ENCODE assay signal across 8 mouse cellular contexts in the genomic region with DNA sequence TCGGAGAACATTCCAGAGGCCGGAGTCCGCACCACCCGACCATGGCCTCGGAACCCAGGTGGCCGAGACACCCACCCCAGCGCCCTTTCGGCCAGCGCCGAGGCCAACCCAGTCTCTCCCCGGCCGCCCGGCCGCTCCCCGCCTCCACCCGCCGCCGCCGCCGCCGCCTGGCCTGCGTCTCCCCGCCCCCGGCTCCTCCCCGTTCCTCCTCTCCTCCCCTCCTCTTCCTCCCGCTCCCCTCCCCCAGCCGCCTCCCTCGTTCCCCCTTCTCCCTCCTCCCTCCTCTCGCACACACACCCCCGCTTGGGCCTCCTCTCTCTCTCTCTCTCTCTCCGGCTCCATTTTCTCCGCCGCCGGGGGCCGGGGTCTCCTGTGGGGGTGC. TPM values are rescaled to one million over a fixed set of nuclear protein-coding genes. Genes with fewer than 3 reads are reported as not detected.
DNase-seq lines count a peak whose midpoint lies in the region; ATAC-seq and TF ChIP-seq lines count a peak whose summit lies in the region.

No protein-coding gene starts in this region.

- H3K9ac ChIP-seq in MEL (ENCODE audit: control insufficient read depth, low read depth, low read length, poor library complexity, severe bottlenecking) = peak overlapping the region; percentile 99
- peak overlapping the region; percentile 99 for H3K9ac ChIP-seq in forebrain, embryonic 14.5 days (ENCODE audit: low read length)
- peak overlapping the region; percentile 84 for H3K9ac ChIP-seq in lung, postnatal 0 days (replicated peaks; ENCODE audit: low read depth)

- H3K36me3 ChIP-seq in MEL (ENCODE audit: control insufficient read depth in 1 of 2, insufficient read depth in 2 of 2, low read length in 2 of 2) = peaks cover 0 to 29% of the 10 kb centered on the region in 2 experiments; a peak in 3 of 4 replicates
- H3K36me3 ChIP-seq in forebrain, embryonic 14.5 days (ENCODE audit: control insufficient read depth, insufficient read depth, low read length) = peaks cover 22% of the 10 kb centered on the region
- peaks cover 11% of the 10 kb centered on the region; the same call in 1 of the 2 replicates for H3K36me3 ChIP-seq in lung, postnatal 0 days (ENCODE audit: insufficient read depth, low read length)

- H3K4me3 ChIP-seq in MEL (ENCODE audit: control insufficient read depth in 1 of 2, insufficient read depth in 1 of 2, low read depth in 2 of 2, low read length in 2 of 2) = peak overlapping the region; percentile 68 to 98
- peak overlapping the region; percentile 86 for H3K4me3 ChIP-seq in forebrain, embryonic 14.5 days (ENCODE audit: low read depth, low read length)
- peak overlapping the region; percentile 84 for H3K4me3 ChIP-seq in layer of hippocampus, adult 2 months
- H3K4me3 ChIP-seq in lung, postnatal 0 days (ENCODE audit: low read depth, low read length) = peak overlapping the region; percentile 86

- H3K4me2 ChIP-seq in forebrain, embryonic 14.5 days (ENCODE audit: low read length) = peak overlapping the region; percentile 84
- H3K4me2 ChIP-seq in lung, postnatal 0 days (replicated peaks; ENCODE audit: low read depth, low read length) = peak overlapping the region; percentile 96

- intact Hi-C loops in heart, postnatal 36 days (cut with DNase I) = no loop called here

- H3K9me3 ChIP-seq in MEL (replicated peaks; ENCODE audit: insufficient read depth, low read length) = no peaks in the 10 kb centered on the region
- no peaks in the 10 kb centered on the region for H3K9me3 ChIP-seq in forebrain, embryonic 14.5 days (replicated peaks; ENCODE audit: control insufficient read depth, low read length)
- no peaks in the 10 kb centered on the region for H3K9me3 ChIP-seq in lung, postnatal 0 days (ENCODE audit: low read length)

- no peak for TF ChIP-seq RAD21 in MEL (IDR thresholded peaks at IDR 0.05; ENCODE audit: low read depth, low read length)

- peak overlapping the region; percentile 63 for H3K27ac ChIP-seq in MEL (ENCODE audit: control insufficient read depth, low read depth, low read length)
- H3K27ac ChIP-seq in forebrain, embryonic 14.5 days (ENCODE audit: low read depth, low read length) = peak overlapping the region; percentile 98
- peak overlapping the region; percentile 99 for H3K27ac ChIP-seq in layer of hippocampus, adult 2 months
- H3K27ac ChIP-seq in lung, postnatal 0 days (ENCODE audit: low read length) = peak overlapping the region; percentile 97

- H3K27me3 ChIP-seq in MEL (ENCODE audit: control insufficient read depth in 1 of 2, insufficient read depth in 2 of 2, low read length in 2 of 2) = no peaks in the 10 kb centered on the region
- no peaks in the 10 kb centered on the region for H3K27me3 ChIP-seq in forebrain, embryonic 14.5 days (replicated peaks; ENCODE audit: control insufficient read depth, insufficient read depth, low read length)
- H3K27me3 ChIP-seq in lung, postnatal 0 days (replicated peaks; ENCODE audit: insufficient read depth, low read length) = no peaks in the 10 kb centered on the region

- peak; percentile 33 to 58; a peak in 2 of 4 replicates for TF ChIP-seq POLR2A in MEL (IDR thresholded peaks at IDR 0.05; ENCODE audit: control insufficient read depth in 1 of 2, insufficient read depth in 1 of 2, low read depth in 1 of 2, low read length in 2 of 2, poor library complexity in 1 of 2)

- TF ChIP-seq CTCF in MEL (IDR thresholded peaks at IDR 0.05 in 2 of 3, conservative IDR thresholded peaks at IDR 0.05 in 1 of 3; ENCODE audit: control insufficient read depth in 1 of 3, insufficient read depth in 1 of 3, low read depth in 2 of 3, low read length in 3 of 3, poor library complexity in 1 of 3, severe bottlenecking in 1 of 3) = no peak
- TF ChIP-seq CTCF in layer of hippocampus, adult 2 months (conservative IDR thresholded peaks at IDR 0.05) = no peak
- TF ChIP-seq CTCF in lung, postnatal 0 days (IDR thresholded peaks at IDR 0.05) = no peak

- H3K4me1 ChIP-seq in MEL (ENCODE audit: control insufficient read depth in 1 of 2, insufficient read depth in 2 of 2, low read length in 2 of 2) = peaks cover 11 to 40% of the 10 kb centered on the region in 2 experiments
- peaks cover 25% of the 10 kb centered on the region for H3K4me1 ChIP-seq in forebrain, embryonic 14.5 days (ENCODE audit: control insufficient read depth, insufficient read depth, low read length)
- H3K4me1 ChIP-seq in lung, postnatal 0 days (ENCODE audit: insufficient read depth, low read depth, low read length) = peaks cover 30% of the 10 kb centered on the region; the same call in 1 of the 2 replicates

- peak; percentile 89 for DNase-seq in MEL (ENCODE audit: low read depth, low spot score)
- DNase-seq in cerebellum, adult 11-12 months = peak; percentile 82
- peak; percentile 95 for DNase-seq in forebrain, embryonic 14.5 days (ENCODE audit: low spot score)
- peak; percentile 87 to 90 for DNase-seq in heart, postnatal 36 days
- peak; percentile 84 to 89 for DNase-seq in layer of hippocampus, adult 2 months (ENCODE audit: low spot score in 2 of 2)
- peak; percentile 98 for DNase-seq in lung, postnatal 0 days (ENCODE audit: low spot score)
- peak; percentile 83 for DNase-seq in ovary, adult 18-20 months (ENCODE audit: low spot score)
- peak; percentile 86 to 95 for DNase-seq in thymus, postnatal 10 days (ENCODE audit: low spot score in 2 of 2)

- peak; percentile 44 for ATAC-seq in forebrain, embryonic 14.5 days
- ATAC-seq in lung, postnatal 0 days = peak; percentile 55

- peak in 1 of 2 experiments; percentile 29; a peak in 3 of 4 replicates for TF ChIP-seq EP300 in MEL (IDR thresholded peaks at IDR 0.05; ENCODE audit: low read depth in 1 of 2, low read length in 2 of 2)
- TF ChIP-seq EP300 in lung, postnatal 0 days (IDR thresholded peaks at IDR 0.05) = no peak

- 0% methylated on average over 27 of the region's 35 CpGs for WGBS in forebrain, embryonic 14.5 days
- 0% methylated on average over 17 of the region's 35 CpGs for WGBS in lung, postnatal 0 days

- peaks cover 16% of the 10 kb centered on the region for H3K79me2 ChIP-seq in MEL (ENCODE audit: control insufficient read depth, insufficient read depth, low read length, poor library complexity)

TF ChIP-seq in MEL, 35 proteins besides CTCF, POLR2A, EP300 and RAD21 (continues in another document):
- no peak for TF ChIP-seq ETS1 (IDR thresholded peaks at IDR 0.05; ENCODE audit: low read depth, low read length)
- TF ChIP-seq CHD1 (IDR thresholded peaks at IDR 0.05; ENCODE audit: low read depth, low read length) = no peak
- TF ChIP-seq MYB (IDR thresholded peaks at IDR 0.05; ENCODE audit: low read depth, low read length) = no peak
- TF ChIP-seq MYC (IDR thresholded peaks at IDR 0.05; ENCODE audit: low read depth, low read length) = no peak
- TF ChIP-seq GATA1 (IDR thresholded peaks at IDR 0.05; ENCODE audit: low read depth, low read length) = no peak
- TF ChIP-seq JUND (IDR thresholded peaks at IDR 0.05; ENCODE audit: low read depth, low read length) = no peak
- peak; percentile 58; the same call in 1 of the 2 replicates for TF ChIP-seq POLR2AphosphoS2 (IDR thresholded peaks at IDR 0.05; ENCODE audit: low read length)
- no peak for TF ChIP-seq USF1 (IDR thresholded peaks at IDR 0.05; ENCODE audit: low read depth, low read length)
- TF ChIP-seq ELF1 (IDR thresholded peaks at IDR 0.05; ENCODE audit: low read depth, low read length) = 0 out of 2 replicates have a peak, but pooled peaks have one; percentile 4

RNA-seq across cellular contexts. Expression of gene Pbx2, which starts 0.9 kb away (rescaled TPM):
- 40.3 and 42.4 TPM in 2 replicates for total RNA-seq in MEL (2012; rRNA removed)
- 10 to 100 TPM in 1 of 2 experiments, not detected in 1; 76.7 TPM for polyA plus RNA-seq in MEL (2012; ENCODE audit: insufficient read depth in 1 of 2, insufficient read length in 2 of 2, low read depth in 1 of 2, low replicate concordance in 2 of 2, missing spikeins in 1 of 2)
- polyA plus RNA-seq in forebrain, embryonic 14.5 days (2014; fragmentation: Nextera tagmentation; extraction: Ambion mirVana) = 6.4 and 9.6 TPM in 2 replicates
- 10 to 100 TPM; 18.0 to 19.6 TPM for total RNA-seq in heart, postnatal 36 days (2021)
- 10 to 100 TPM; 66.9 to 69.5 TPM for total RNA-seq in layer of hippocampus, adult 2 months (2021)
- polyA plus RNA-seq in lung, postnatal 0 days (2015; fragmentation: Nextera tagmentation; extraction: Ambion mirVana) = 15.0 and 15.6 TPM in 2 replicates

RNA-seq across cellular contexts. Expression of gene Gpsm3, which starts 2.4 kb away (rescaled TPM):
- 10.6 and 12.0 TPM in 2 replicates for total RNA-seq in MEL (2012; rRNA removed)
- polyA plus RNA-seq in MEL (2012; ENCODE audit: insufficient read depth in 1 of 2, insufficient read length in 2 of 2, low read depth in 1 of 2, low replicate concordance in 2 of 2, missing spikeins in 1 of 2) = 10 to 100 TPM in 1 of 2 experiments, not detected in 1; 37.8 TPM
- polyA plus RNA-seq in forebrain, embryonic 14.5 days (2014; fragmentation: Nextera tagmentation; extraction: Ambion mirVana) = 3.7 and 4.5 TPM in 2 replicates
- total RNA-seq in heart, postnatal 36 days (2021) = 1 to 10 TPM; 4.7 to 4.8 TPM
- 1 to 10 TPM; 2.4 to 2.5 TPM for total RNA-seq in layer of hippocampus, adult 2 months (2021)
- 34.7 and 41.0 TPM in 2 replicates for polyA plus RNA-seq in lung, postnatal 0 days (2015; fragmentation: Nextera tagmentation; extraction: Ambion mirVana)

RNA-seq across cellular contexts. Expression of gene Ager, which starts 5.7 kb away (rescaled TPM):
- 0.27 and 0.62 TPM in 2 replicates for total RNA-seq in MEL (2012; rRNA removed)
- 1 to 10 TPM in 1 of 2 experiments, not detected in 1; 3.7 TPM for polyA plus RNA-seq in MEL (2012; ENCODE audit: insufficient read depth in 1 of 2, insufficient read length in 2 of 2, low read depth in 1 of 2, low replicate concordance in 2 of 2, missing spikeins in 1 of 2)
- 1.1 and 1.5 TPM in 2 replicates for polyA plus RNA-seq in forebrain, embryonic 14.5 days (2014; fragmentation: Nextera tagmentation; extraction: Ambion mirVana)
- under 1 TPM; 0.24 to 0.47 TPM for total RNA-seq in heart, postnatal 36 days (2021)
- total RNA-seq in layer of hippocampus, adult 2 months (2021) = under 1 TPM; 0.79 to 0.83 TPM
- polyA plus RNA-seq in lung, postnatal 0 days (2015; fragmentation: Nextera tagmentation; extraction: Ambion mirVana) = 3,782 and 4,046 TPM in 2 replicates

RNA-seq across cellular contexts. Expression of gene Rnf5, which starts 11.5 kb away (rescaled TPM):
- total RNA-seq in MEL (2012; rRNA removed) = 23.5 and 24.8 TPM in 2 replicates
- polyA plus RNA-seq in MEL (2012; ENCODE audit: insufficient read depth in 1 of 2, insufficient read length in 2 of 2, low read depth in 1 of 2, low replicate concordance in 2 of 2, missing spikeins in 1 of 2) = 10 to 100 TPM in 1 of 2 experiments, not detected in 1; 85.1 TPM
- 222 TPM in 2 replicates for polyA plus RNA-seq in forebrain, embryonic 14.5 days (2014; fragmentation: Nextera tagmentation; extraction: Ambion mirVana)
- 10 to 100 TPM; 35.7 to 37.1 TPM for total RNA-seq in heart, postnatal 36 days (2021)
- 10 to 100 TPM; 72.1 to 80.3 TPM for total RNA-seq in layer of hippocampus, adult 2 months (2021)
- 81.5 and 84.1 TPM in 2 replicates for polyA plus RNA-seq in lung, postnatal 0 days (2015; fragmentation: Nextera tagmentation; extraction: Ambion mirVana)

RNA-seq across cellular contexts. Expression of gene Agpat1, which starts 12.1 kb away (rescaled TPM):
- 81.5 and 85.2 TPM in 2 replicates for total RNA-seq in MEL (2012; rRNA removed)
- 100 to 1,000 TPM in 1 of 2 experiments, not detected in 1; 153 TPM for polyA plus RNA-seq in MEL (2012; ENCODE audit: insufficient read depth in 1 of 2, insufficient read length in 2 of 2, low read depth in 1 of 2, low replicate concordance in 2 of 2, missing spikeins in 1 of 2)
- 88.6 and 106 TPM in 2 replicates for polyA plus RNA-seq in forebrain, embryonic 14.5 days (2014; fragmentation: Nextera tagmentation; extraction: Ambion mirVana)
- 10 to 100 TPM; 61.2 to 70.5 TPM for total RNA-seq in heart, postnatal 36 days (2021)
- total RNA-seq in layer of hippocampus, adult 2 months (2021) = 100 to 1,000 TPM; 153 to 160 TPM
- polyA plus RNA-seq in lung, postnatal 0 days (2015; fragmentation: Nextera tagmentation; extraction: Ambion mirVana) = 35.7 and 40.0 TPM in 2 replicates

Comparison
In these comparisons a context has a peak if more than half of its experiments do, and no peak if none do; other contexts are left out.
1. Peak in every context shown above with its lines: DNase-seq, ATAC-seq, H3K4me3 ChIP-seq and H3K27ac ChIP-seq.